Mouse (Mus musculus) cerebellum, adult 11-12 months (tissue): Measurements from ENCODE around the gene Proser2.

Experiments
- DNase-seq: peaks from one replicate; pipeline ENCODE4 v3.0.0; 2022

Proser2 gene

GRCm38 (mm10) chr2:6129555-6130355, at the start of gene Proser2:
Proser2 (minus strand) TSS chr2:6130211.
- DNase-seq, result peak; percentile 60

- DNase-seq, result no peak
Observed at GRCm38 (mm10) chr2:6179749-6180117, 49.7 kb upstream of the Proser2 start.

GRCm38 (mm10) chr2:6178901-6179748, 49.1 kb upstream of the Proser2 start:
- DNase-seq, result no peak

GRCm38 (mm10) chr2:6173013-6173412, 43.0 kb upstream of the Proser2 start:
- no peak for DNase-seq

GRCm38 (mm10) chr2:6168560-6168959, 38.5 kb upstream of the Proser2 start:
- no peak for DNase-seq

DNA sequence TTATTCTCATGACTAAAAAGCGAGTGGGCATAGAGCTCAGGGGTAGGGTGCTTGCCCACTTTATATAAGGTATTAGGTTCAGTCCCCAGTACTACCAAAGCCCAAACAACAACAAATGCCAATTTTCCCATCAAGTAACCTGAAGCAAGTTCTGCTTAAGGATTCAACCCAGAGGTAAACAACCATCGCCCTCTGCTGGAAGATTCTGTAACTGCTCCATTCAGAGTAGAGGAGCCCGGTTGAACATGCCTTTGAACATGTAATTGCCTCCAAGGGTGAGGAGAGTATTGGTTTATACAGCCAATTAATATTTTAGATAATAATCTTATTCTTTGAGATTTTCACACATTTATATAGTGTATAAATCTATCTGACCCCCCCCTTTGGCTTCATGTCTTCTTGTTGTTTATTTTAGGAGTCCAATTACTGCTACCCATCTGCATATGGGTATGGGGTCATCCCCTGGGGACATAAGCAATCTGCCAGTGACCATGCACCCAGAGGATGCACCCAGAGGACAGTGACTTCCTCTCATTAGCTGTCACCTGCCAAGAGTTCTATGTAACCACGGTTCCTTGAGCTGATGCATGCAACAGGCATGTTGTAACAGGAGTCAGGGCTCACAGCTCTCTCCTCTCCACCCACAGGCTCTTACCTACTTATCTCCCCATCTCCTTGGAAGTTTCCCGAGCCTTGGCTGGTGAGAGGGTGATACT, 38.0 kb upstream of the Proser2 start:
- DNase-seq, result peak; percentile 45

GRCm38 (mm10) chr2:6165771-6166170, 35.8 kb upstream of the Proser2 start:
- DNase-seq, result no peak

DNA sequence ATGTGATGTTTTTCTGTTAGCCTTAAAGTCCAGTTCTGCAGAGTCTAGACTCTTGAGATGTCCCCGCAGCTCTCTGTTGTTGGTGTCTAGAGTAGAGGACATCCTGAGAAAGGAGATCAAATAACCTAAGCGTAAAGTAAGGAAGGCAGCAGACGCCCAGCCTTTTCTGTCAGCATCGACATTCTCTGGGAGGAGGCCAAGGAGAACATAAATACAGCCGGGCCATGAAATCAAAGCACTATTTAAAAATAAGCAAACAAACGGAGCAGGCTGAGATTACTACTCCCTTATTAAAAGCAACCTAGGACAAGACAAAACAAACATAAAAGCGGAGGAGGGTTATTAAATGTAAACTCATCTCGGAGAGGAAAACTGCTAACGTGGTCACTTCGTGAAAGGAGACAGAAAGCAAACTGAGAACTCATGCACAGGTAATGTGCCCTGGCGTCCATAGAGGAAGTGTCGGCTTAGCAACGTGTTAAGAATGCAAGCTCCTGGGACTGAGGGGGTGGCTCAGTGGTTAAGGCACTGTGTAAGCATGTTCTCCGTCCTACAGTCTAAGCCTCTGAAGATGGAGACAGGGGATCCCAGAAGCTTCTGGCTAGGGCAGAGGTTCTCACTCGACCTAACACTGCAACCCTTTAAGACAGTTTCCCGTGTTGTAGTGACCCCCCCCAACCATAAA, 34.7 kb upstream of the Proser2 start:
- DNase-seq, result no peak

- no peak for DNase-seq
Observed at GRCm38 (mm10) chr2:6162366-6163040, 32.5 kb upstream of the Proser2 start.

DNA sequence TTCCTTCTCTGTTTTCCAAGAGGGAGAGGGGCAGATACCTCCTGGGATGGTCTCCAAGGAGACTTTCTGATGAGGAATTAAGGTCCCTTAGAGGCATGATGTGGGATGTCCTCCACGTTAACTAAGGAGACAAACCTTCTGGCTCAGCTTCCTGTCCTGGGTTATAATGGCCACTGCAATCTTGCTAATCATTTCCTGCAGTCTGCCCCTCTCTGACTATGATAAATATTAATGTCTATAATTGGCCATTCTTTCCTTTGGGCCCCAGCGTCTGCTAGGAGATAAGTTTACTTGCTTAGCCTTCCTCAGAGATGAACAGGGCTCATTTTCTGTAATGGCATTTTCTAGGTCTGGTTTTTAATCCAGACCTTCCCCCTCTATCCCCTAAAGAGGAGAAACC, 29.7 kb upstream of the Proser2 start:
- no peak for DNase-seq

DNA sequence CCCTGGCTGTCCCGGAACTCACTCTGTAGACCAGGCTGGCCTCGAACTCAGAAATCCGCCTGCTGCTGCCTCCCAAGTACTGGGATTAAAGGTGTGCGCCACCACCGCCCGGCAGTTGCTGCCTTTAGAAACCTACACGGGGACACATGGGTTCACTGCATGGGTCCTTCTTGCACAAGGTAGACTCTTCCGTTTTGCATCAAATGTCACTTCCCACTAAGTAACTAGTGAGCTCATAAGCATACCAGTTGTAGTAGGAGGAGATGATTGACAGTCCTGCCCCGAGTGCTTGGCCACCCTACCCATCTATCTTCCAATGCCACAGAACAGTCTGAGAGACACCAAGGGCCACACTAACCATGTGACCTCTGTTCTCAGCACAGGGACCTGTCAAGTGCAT, 29.2 kb upstream of the Proser2 start:
- DNase-seq, result no peak

DNA sequence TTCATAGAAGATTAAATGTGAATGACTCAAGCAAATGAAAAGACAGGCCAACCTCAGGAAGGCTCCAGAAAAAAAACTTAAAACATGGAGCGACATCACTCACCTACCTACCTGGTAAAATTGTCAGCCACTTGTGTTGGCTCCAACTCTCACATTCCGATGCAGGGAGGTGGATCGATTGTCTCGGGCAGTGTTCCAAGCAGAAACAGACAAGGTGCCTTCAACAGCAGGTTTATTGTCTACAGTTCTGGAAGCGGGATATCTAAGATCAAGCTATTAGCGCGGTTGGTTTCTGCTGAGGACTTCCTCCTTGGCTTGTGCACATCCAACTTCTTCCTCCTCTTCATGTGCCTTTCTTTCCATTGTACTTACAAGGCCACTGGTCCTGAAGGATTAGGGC, 27.6 kb upstream of the Proser2 start:
- DNase-seq, result no peak

- no peak for DNase-seq
Observed at GRCm38 (mm10) chr2:6157208-6157607, 27.2 kb upstream of the Proser2 start.

DNA sequence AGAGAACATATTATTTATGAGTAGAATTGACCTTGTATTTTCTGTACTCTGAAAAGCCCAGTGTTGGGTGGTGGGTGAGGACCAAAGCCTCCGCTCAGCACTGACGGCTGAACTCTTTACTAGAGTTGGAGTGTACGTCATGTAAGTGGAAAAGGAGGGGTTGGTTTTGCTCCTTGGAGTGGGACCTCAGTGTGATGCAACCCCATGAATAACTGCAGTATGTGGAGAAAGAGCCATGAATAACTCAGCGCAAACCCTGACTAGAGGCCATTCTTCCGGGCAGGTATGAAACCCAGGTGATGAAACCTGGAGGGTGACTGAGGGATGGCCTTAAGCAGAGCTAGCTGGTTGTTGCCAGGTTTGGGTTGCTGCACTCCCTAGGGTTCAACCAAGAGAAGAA, 19.8 kb upstream of the Proser2 start:
- DNase-seq, result no peak

GRCm38 (mm10) chr2:6146901-6147300, 16.9 kb upstream of the Proser2 start:
- peak; percentile 31 for DNase-seq

- no peak for DNase-seq
Observed at GRCm38 (mm10) chr2:6146257-6146656, 16.2 kb upstream of the Proser2 start.

DNA sequence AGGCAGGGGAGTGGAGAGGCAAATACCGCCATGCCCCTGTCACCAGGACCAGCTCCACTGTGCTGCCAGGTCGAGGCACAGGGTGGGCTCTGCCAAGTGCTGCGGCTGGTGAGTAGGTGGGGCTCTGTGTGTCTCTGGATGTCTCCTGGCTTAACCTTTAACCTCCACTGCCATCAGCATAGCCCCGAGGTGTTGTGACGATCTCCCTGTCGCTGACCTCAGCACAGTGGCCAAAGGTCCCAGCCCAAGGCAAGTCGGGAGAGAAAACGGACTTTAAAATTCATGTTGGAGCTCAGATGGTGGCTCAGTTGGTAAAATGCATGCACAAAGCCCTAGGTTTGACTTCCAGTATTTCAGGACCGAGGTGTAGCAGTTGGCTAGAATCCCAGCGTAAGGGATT, 15.6 kb upstream of the Proser2 start:
- no peak for DNase-seq

DNA sequence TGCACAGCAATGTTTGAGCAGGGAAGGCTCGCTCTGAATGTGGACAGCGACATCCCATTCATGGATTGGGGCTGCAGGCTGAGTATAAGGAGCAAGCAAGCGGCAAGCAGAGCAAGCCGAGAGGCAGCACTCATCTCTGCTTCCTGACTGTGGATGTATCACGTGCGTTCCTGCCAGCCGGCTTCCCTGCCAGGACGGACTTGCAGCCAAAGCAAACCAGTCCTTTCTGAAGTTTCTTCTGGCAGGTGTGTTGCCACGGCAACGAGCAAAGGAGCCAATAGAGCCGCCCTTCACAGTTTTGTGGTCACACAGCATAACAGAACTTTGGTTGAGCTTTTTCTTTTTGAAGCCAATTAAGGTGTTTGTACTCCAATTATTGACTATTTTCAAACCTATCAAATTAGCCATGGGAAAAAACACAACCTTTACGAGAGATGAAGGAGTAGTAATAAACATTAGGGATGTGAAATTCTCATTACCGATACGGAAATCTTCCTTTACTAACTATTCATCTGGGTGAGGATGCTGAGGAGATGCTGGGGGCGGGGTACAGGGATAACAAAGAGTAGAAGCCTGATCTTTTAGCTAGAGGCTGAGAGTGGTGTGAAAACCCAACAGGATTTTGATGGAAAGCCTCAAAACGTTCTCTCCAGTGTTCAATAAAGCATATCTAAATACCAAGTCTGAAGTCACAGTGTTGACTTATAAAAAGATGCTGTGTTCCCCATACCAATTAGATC, 13.1 kb upstream of the Proser2 start:
- DNase-seq, result no peak

DNA sequence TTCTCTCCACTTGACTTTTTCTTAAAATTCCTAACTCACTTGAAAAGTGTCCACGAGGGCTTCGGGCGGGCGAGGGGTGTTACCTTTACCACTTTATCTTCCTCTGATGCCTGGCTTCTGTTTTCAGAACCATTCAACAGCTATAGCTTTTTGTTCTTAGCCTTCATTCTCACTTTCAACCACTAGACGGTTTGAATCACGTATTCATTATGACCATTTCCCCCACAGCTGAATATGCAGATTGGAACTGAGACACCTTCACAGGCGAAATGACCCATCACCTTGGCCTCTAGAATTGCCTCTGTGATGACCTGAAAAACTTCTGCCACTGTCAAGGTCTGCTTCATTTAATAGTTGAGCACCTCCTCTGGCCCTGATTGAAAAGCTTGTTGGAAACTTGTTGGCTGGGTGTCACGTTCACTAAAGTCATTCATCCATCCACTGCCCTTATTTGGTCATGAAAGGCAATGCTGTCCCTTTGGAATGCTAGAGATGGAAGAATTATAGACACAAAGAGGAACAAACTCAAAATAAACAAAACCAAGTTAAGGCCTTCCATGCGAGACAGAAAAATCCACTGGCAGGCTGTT, 10.7 kb upstream of the Proser2 start:
- DNase-seq, result no peak

GRCm38 (mm10) chr2:6133871-6134270, 3.9 kb upstream of the Proser2 start:
- DNase-seq, result no peak

DNA sequence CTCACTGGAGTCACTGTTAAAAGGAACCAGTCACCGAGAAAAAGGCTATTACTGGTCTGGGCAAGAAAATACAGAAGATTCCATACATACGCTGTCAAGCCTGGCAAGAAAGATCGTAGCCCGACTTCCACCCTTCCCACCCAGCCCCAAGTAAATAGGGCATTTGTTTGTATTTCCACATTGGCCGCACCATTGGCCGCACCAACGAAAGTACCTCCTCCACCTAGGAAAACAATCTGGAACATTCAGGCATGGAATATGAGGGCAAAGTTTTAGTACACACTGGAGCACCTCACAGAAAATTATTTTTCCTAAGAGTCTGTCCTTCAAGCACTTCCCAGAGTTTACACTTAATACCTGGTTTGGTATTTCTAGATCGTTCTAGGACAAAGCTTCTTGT, 1.1 kb downstream of the Proser2 start:
- DNase-seq, result no peak
